Mouse (Mus musculus) kidney, embryonic 15.5 days (tissue): ENCODE measurements around the gene Abca14. TPM values are rescaled to one million over a fixed set of nuclear protein-coding genes. Genes with fewer than 3 reads are reported as not detected.
"Not testable (repeated sequence)": the region's sequence is repeated elsewhere in the genome, so short reads cannot be mapped to it uniquely, and the experiment has no call there.

Experiments
- ATAC-seq: fragments of 200-750 bp; cut with Nextera tagmentation; replicated peaks from 2 replicates; pipeline ENCODE4 v1.8.0; 2017; ENCODE audit warnings: moderate TSS enrichment; ENCODE audit not compliant: low FRiP score
- H3K27ac ChIP-seq: fragments of 300-500 bp; sonication (generic); 2 replicates; pipeline ENCODE4 v1.5.1; 2015; ENCODE audit warnings: mild to moderate bottlenecking, inconsistent platforms
- H3K27me3 ChIP-seq: fragments of 300-500 bp; sonication (generic); 2 replicates; pipeline ENCODE4 v1.6.1; 2015; ENCODE audit warnings: inconsistent platforms
- H3K36me3 ChIP-seq: fragments of 300-500 bp; sonication (generic); 2 replicates; pipeline ENCODE4 v1.6.1; 2015; ENCODE audit warnings: inconsistent platforms
- H3K4me1 ChIP-seq: fragments of 300-500 bp; sonication (generic); 2 replicates; pipeline ENCODE4 v1.6.1; 2015; ENCODE audit warnings: inconsistent platforms
- H3K4me2 ChIP-seq: fragments of 300-500 bp; sonication (generic); 2 replicates; pipeline ENCODE4 v1.6.1; 2015; ENCODE audit warnings: moderate library complexity, mild to moderate bottlenecking, inconsistent platforms
- H3K4me3 ChIP-seq: fragments of 300-500 bp; sonication (generic); replicated peaks from 2 replicates; pipeline ENCODE4 v1.5.1; 2015; ENCODE audit warnings: mild to moderate bottlenecking, inconsistent platforms
- H3K9ac ChIP-seq: fragments of 300-500 bp; sonication (generic); 2 replicates; pipeline ENCODE4 v1.6.1; 2015; ENCODE audit warnings: mild to moderate bottlenecking, inconsistent platforms
- H3K9me3 ChIP-seq: fragments of 300-500 bp; sonication (generic); replicated peaks from 2 replicates; pipeline ENCODE4 v1.6.1; 2016; ENCODE audit warnings: inconsistent platforms
- WGBS: fragments of 180-500 bp; shearing (Covaris S2); methylation state at CpG from one replicate; pipeline ENCODE4 v1.1.7; 2015; ENCODE audit warnings: mixed read lengths; 5-methylcytosine and 5-hydroxymethylcytosine counted together
- polyA plus RNA-seq: library from polyadenylated mRNA; unstranded; fragments of >200 nt; fragmentation: Nextera tagmentation; extraction: Ambion mirVana; gene quantifications from 2 replicates; pipeline ENCODE4 v1.2.1, GENCODE M21; 2015

Gene Abca14
- polyA plus RNA-seq, 1 experiment from 2014 or later, result 0.22 TPM

DNA sequence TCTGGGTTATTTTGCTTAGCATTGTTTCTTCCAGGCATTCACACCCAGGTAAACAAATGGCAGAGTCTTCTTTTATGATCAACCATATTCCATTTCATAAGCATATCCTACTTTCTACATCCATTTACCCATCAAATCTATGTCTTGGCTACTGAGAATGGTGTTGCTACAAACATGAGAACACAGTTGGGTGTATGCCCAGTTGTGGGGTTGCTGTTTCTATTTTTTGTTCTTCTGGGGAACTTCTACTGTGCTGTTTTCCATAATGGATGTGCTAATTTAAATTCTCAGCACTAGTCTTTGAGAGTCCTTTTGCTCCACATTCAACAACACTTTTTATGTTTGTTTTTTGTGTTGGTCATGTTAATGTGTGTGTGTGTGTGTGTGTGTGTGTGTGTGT lies 24.8 kb downstream of the Abca14 start:
- no peaks in the 10 kb centered on the region for H3K27me3 ChIP-seq

DNA sequence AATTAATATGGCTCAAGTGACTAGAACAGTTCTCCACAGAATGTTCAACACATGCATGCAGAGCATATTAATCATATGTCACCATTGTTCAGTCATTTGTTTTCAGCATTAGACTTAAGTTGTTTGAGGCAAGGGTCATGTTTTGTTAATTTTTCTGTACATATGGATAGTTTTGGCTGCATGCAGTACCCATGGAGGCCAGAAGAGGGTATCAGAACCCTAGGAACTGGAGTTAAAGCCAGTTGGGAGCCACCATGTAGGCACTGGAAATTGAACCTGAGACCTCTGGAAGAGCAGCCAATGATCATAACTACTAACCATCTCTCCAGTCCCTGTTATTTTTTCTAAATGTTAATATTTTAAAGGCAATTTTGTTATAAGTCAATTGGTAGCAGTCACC lies 37.3 kb downstream of the Abca14 start:
- ATAC-seq, result no peak
- H3K4me2 ChIP-seq, result no peak overlapping the region
- H3K9ac ChIP-seq, result no peak overlapping the region

More for the DNA sequence above, 24.8 kb downstream of the Abca14 start:
- Histone ChIP-seq H3K36me3 (no peaks in the 10 kb centered on the region), H3K4me3 (no peak overlapping the region), H3K27ac (no peak overlapping the region), H3K4me2 (no peak overlapping the region), H3K4me1 (no peaks in the 10 kb centered on the region), H3K9ac (no peak overlapping the region), H3K9me3 (no peaks in the 10 kb centered on the region)
- no peak for ATAC-seq

DNA sequence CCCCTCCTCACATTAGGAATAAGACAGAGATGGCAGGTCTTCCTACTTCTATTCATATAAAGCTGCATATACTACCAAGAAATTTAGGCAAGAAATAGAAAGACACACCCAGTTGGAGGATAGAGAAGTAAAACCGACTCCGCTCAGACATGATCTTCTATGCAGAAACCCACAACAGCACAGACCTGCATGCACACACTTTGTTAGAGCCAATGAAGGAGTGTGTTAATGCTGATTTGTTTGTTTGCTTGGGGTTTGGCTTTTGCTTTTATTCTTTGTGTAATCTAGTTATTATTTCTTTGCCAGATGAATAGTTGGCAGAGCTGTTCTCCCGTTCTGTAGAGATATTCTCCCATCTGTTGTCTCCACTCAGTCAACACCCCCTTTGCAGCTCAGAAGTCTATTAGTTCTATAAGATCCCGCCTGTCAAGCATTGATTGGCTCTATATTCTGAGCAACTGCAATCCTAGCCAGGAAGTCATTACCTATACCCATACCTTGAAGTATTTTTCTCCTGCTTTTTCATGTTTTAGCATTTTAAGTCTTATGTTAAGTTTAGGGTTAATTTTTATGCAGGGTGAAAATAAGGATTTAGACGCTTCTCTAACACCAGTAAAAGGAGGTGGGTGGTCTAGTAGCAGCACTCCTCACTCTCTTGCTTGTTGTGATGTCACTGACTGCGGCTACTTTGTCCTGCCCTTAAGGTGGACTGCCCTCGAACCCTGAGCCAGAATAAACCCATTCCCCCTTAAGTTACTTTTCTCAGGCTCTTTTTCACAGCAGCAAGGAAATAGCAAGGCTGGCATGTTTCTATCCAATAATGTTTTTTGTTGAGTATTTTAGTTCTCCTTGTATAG lies 67.6 kb downstream of the Abca14 start:
- Histone ChIP-seq H3K4me2 (no peak overlapping the region), H3K9me3 (no peaks in the 10 kb centered on the region), H3K9ac (no peak overlapping the region), H3K4me1 (no peaks in the 10 kb centered on the region), H3K27ac (no peak overlapping the region), H3K36me3 (no peaks in the 10 kb centered on the region), H3K27me3 (no peaks in the 10 kb centered on the region), H3K4me3 (no peak overlapping the region)
- 80% methylated on average over 7 of the region's 7 CpGs for WGBS
- no peak for ATAC-seq

More for the DNA sequence above, 37.3 kb downstream of the Abca14 start:
- Histone ChIP-seq H3K27ac (no peak overlapping the region), H3K4me3 (no peak overlapping the region), H3K27me3 (no peaks in the 10 kb centered on the region), H3K9me3 (no peaks in the 10 kb centered on the region), H3K36me3 (no peaks in the 10 kb centered on the region), H3K4me1 (no peaks in the 10 kb centered on the region)

DNA sequence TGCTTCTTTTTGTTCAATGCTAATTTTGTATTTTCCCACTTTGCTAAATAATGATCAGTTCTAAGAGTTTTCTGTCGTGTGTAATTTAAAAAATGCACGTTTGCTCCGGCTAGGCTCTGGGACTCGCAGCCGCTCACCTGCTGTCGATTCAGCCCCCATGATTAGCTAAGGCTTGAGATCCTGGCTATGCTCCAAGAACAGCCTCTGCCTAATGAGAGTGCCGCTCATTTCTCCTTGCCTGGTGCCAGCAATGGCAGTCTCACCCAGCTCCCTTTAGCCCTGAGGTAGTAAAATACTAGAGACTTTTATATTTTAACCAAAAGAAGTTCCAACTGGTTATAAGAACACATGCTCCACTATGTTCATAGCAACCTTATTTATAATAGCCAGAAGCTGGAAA lies 68.3 kb downstream of the Abca14 start:
- WGBS, result 78% methylated on average over 7 of the region's 7 CpGs
- Histone ChIP-seq H3K9me3 (no peaks in the 10 kb centered on the region), H3K4me1 (no peaks in the 10 kb centered on the region), H3K4me3 (no peak overlapping the region), H3K9ac (no peak overlapping the region), H3K27me3 (no peaks in the 10 kb centered on the region), H3K27ac (no peak overlapping the region), H3K4me2 (no peak overlapping the region), H3K36me3 (no peaks in the 10 kb centered on the region)
- ATAC-seq, result no peak

DNA sequence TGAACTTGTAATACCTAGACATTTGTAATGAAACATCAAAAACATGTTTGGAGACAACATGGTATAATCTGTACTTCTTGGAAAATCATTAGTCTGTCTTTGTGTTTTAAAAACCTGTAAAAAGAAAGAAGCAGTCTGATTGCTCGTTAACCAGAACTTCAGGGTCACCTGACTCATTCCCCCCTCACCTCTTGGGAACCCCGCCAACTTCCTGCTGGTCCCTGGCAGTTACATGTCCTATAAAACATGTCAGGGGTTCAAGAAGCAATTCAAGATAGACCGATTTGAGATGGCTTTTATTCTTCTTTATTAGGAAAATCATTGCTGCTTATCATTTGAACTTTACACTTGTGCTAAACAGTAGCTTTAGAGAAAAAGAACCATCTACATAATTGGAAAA lies 81.5 kb downstream of the Abca14 start:
- no peak for ATAC-seq
- Histone ChIP-seq H3K9ac (no peak overlapping the region), H3K36me3 (no peaks in the 10 kb centered on the region), H3K27me3 (no peaks in the 10 kb centered on the region), H3K27ac (no peak overlapping the region), H3K4me1 (no peaks in the 10 kb centered on the region), H3K4me2 (no peak overlapping the region), H3K9me3 (no peaks in the 10 kb centered on the region), H3K4me3 (no peak overlapping the region)
- 53% methylated on average over 3 of the region's 3 CpGs for WGBS

DNA sequence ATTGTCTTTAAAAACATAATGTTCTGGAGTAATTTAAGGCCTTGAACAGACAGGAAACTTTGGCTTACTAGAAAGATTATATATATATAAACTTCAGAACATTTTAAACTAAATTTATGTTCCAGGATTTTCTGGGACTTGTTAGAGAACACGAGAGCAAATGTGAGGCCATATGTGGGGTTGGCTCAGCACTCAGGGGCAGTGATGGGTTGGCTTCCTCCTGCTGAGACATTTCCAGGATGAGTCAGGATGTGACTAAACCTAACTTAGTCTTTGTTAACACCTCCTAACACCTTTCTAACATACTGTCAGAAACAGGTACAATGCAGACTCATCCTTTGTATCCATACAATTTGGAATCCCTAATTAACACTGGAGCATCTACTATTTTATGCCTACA lies 112.3 kb downstream of the Abca14 start:
- Histone ChIP-seq H3K27ac (no peak overlapping the region), H3K9me3 (no peaks in the 10 kb centered on the region), H3K9ac (no peak overlapping the region), H3K36me3 (no peaks in the 10 kb centered on the region), H3K4me1 (no peaks in the 10 kb centered on the region), H3K27me3 (no peaks in the 10 kb centered on the region), H3K4me3 (no peak overlapping the region), H3K4me2 (no peak overlapping the region)
- no peak for ATAC-seq
- 60% methylated on average over 1 of the region's 1 CpGs for WGBS

DNA sequence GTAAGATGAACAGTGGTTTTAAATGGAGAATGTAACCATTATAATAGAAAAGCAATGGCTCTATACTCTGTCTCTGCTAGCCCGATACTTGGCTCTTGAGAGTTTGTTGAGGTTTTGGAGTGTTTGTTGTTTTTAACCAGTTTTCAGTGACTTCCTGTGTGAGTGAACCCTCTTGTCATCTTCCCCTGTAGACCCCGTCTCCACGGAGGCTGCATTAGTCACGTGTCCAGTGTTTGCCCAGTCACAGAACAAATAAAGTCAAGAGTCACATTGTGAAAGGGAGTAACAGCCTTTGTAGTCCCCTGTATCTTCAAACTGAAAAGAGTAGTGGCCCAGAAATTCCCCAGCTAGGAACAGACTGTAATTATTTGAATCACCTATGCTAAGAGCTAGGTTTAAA lies 119.2 kb downstream of the Abca14 start:
- H3K4me3 ChIP-seq, result no peak overlapping the region
- ATAC-seq, result no peak
- peaks cover 8% of the 10 kb centered on the region for H3K4me1 ChIP-seq
- no peak overlapping the region for H3K9ac ChIP-seq
- no peaks in the 10 kb centered on the region for H3K27me3 ChIP-seq
- no peaks in the 10 kb centered on the region for H3K36me3 ChIP-seq
- H3K9me3 ChIP-seq, result no peaks in the 10 kb centered on the region
- H3K27ac ChIP-seq, result no peak overlapping the region
- 42% methylated on average over 4 of the region's 4 CpGs for WGBS
- no peak overlapping the region for H3K4me2 ChIP-seq

DNA sequence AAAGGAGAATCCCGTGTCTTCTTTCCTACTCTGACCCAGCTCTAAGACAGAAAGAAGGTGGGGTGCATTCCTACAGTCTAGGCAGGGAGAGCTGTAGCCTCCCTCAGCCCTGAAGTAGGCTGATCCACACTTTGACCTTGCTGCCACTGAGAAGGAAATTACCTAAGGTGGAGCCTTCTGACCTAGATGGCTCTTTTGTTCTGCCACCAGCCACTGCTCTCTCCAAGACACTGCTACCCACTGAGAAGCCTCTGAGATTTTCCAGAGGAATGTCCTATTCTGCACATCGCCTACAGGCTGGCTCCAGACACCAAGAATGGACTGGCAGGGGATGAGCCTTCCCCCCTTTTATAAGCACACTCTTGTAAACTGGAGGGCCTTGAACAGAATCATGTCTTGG lies 122.2 kb downstream of the Abca14 start:
- not testable (repeated sequence) for H3K4me2 ChIP-seq, H3K27me3 ChIP-seq, H3K36me3 ChIP-seq, H3K27ac ChIP-seq, ATAC-seq, H3K4me3 ChIP-seq, H3K9ac ChIP-seq, H3K9me3 ChIP-seq
- H3K4me1 ChIP-seq, result peaks cover 15% of the 10 kb centered on the region
- 71% methylated on average over 2 of the region's 2 CpGs for WGBS

DNA sequence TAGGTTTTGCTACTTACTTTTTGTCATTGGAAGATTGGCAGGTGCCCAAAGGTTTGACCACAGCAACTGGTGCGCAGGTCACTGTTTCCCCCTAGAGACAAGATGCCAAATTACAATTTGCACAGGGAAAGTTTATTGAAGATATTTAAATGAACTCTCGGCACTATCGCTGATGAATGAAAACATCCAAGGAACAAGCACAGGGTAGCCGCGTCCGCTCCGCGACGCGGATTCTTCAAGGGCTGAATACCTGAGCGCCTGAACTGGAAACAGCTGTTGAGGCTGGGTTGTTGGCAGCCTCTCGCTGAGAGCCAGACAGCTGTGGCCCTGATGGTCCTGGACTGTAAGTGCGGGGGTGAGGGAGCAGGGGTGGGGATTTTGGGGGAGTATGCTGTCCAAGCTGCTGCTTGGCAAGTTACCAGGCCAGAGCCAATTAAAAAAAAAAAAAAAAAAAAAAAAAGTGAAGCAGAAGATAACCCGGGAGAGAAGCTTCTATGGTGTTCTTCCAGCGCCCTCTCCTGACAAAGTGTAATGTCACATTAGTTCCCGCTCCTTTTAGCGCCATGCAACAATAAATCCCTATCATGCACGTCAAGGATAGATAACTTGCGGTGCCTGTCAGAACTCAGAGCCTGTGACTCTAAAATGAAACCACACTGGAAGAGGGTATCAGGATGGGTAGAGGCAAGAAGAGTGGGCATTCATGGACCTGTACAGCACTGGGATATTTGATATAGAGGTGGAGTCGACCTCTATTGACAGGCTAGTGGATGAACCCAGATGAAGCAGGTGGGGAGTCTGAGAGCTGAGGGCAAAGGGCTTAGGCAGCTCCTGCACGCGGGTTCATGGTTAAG lies 123.7 kb downstream of the Abca14 start:
- H3K4me1 ChIP-seq, result peaks cover 15% of the 10 kb centered on the region
- H3K27ac ChIP-seq, result no peak overlapping the region
- H3K4me2 ChIP-seq, result peak overlapping the region; percentile 65
- H3K36me3 ChIP-seq, result no peaks in the 10 kb centered on the region
- no peaks in the 10 kb centered on the region for H3K9me3 ChIP-seq
- H3K27me3 ChIP-seq, result no peaks in the 10 kb centered on the region; the same call in 1 of the 2 replicates
- ATAC-seq, result peak; percentile 61
- no peak overlapping the region for H3K9ac ChIP-seq
- 12% methylated on average over 22 of the region's 22 CpGs for WGBS
- H3K4me3 ChIP-seq, result peak overlapping the region; percentile 27

DNA sequence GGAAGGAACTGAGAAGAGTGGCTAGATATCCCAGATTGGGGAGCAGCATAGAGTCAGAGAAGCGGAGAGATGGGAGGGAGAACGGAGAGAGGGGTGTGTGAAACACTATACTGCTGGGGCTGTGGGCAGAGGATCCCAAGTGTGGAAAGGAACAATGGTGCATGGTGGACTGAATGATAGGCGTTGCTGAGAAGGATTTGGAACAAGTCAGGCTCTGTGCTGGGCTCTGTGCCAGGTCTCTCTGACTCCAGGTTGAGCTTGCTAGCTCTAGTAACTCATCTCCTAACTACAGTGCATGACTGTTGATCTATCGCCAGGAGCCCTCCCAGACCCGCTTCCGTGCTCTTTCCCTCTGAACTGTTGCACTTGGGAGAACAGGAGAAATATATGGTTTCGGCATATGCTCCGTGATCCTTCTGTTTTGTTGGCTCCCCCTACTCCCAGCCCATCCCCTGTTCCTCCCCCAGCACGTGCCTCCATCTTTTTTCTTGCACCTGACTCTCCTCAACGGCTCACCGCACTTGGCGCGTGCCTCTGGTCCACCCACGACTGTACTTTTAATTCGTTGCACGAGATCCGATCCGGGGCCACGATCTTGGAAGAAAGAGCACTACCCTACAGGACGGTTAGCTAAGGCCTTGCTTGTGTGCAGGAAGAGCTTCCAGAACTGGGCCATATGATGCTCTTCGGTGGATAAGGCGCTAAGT lies 124.5 kb downstream of the Abca14 start, which contains the start of gene Abca15:
Abca15 (plus strand) TSS at position 584 of the 707 bp plus-strand sequence.
- peak within 1 kb of the TSS; percentile 65 for H3K4me2 ChIP-seq
- H3K4me3 ChIP-seq, result peak within 1 kb of the TSS; percentile 27
- H3K36me3 ChIP-seq, result no peaks in the 10 kb centered on the region
- H3K9ac ChIP-seq, result no peak within 1 kb of the TSS
- no peaks in the 10 kb centered on the region for H3K9me3 ChIP-seq
- peak; percentile 91 for ATAC-seq
- peaks cover 15% of the 10 kb centered on the region for H3K4me1 ChIP-seq
- no peaks in the 10 kb centered on the region; the same call in 1 of the 2 replicates for H3K27me3 ChIP-seq
- 49% methylated on average over 22 of the region's 22 CpGs for WGBS
- H3K27ac ChIP-seq, result no peak within 1 kb of the TSS

DNA sequence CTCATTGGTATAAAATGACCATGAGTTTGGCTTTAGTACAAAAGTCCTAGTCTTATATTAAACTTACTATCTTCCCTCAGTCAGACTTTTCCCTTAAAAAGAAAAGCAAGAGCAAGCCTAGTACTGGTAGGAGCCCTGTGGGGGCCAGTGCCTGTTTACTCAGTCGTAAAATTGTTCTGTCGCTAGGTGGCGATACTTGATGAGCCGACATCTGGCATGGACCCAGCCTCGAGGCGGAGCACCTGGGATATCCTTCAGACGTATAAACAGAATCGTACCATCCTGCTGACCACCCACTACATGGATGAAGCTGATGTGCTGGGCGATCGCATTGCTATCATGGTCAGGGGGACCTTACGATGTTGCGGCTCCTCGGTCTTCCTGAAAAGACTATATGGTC lies 157.4 kb downstream of the Abca14 start:
- no peak for ATAC-seq

More for the DNA sequence above, 157.4 kb downstream of the Abca14 start:
- Histone ChIP-seq H3K27me3 (no peaks in the 10 kb centered on the region), H3K4me2 (no peak overlapping the region), H3K4me3 (no peak overlapping the region), H3K27ac (no peak overlapping the region), H3K9ac (no peak overlapping the region), H3K36me3 (no peaks in the 10 kb centered on the region), H3K9me3 (no peaks in the 10 kb centered on the region), H3K4me1 (no peaks in the 10 kb centered on the region)
- 44% methylated on average over 13 of the region's 13 CpGs for WGBS
